Mouse (Mus musculus) megakaryocyte, embryonic 14.5 days (primary cell): ENCODE data around the gene Zfp354b. TPM values are rescaled to one million over a fixed set of nuclear protein-coding genes. Genes with fewer than 3 reads are reported as not detected.
A peak's percentile ranks its signal among the peaks of the same experiment; 100 is the strongest.

ENCODE experiments used
- H3K27me3 ChIP-seq: replicated peaks from 2 replicates; pipeline ENCODE3; 2012; ENCODE audit warnings: inconsistent platforms
- H3K36me3 ChIP-seq: replicated peaks from 2 replicates; pipeline ENCODE3; 2012; ENCODE audit warnings: low read length, inconsistent platforms, mixed read lengths
- H3K4me1 ChIP-seq: 2 replicates; pipeline ENCODE4 v1.6.1; 2012; ENCODE audit warnings: inconsistent platforms
- H3K4me3 ChIP-seq: replicated peaks from 2 replicates; pipeline ENCODE3; 2012; ENCODE audit warnings: moderate library complexity, mild to moderate bottlenecking, inconsistent platforms
- H3K9me3 ChIP-seq: 2 replicates; pipeline ENCODE4 v1.6.1; 2012; ENCODE audit warnings: inconsistent platforms
- FLI1 ChIP-seq: IDR thresholded peaks from 2 replicates; pipeline ENCODE4 v1.6.1; 2012; ENCODE audit warnings: low read length, inconsistent platforms, mixed read lengths
- GATA1 ChIP-seq: IDR thresholded peaks from 3 replicates; pipeline ENCODE4 v1.6.1; 2012; ENCODE audit warnings: mixed read lengths, low read length, inconsistent platforms, borderline replicate concordance
- polyA plus RNA-seq: library from polyadenylated mRNA; stranded (reverse); fragments of >175 nt; gene quantifications from 2 replicates; pipeline ENCODE4 v1.2.3, GENCODE M21; 2012; ENCODE audit warnings: low replicate concordance; ENCODE audit not compliant: insufficient read depth

Zfp354b gene
- not detected in 2 replicates for polyA plus RNA-seq

DNA sequence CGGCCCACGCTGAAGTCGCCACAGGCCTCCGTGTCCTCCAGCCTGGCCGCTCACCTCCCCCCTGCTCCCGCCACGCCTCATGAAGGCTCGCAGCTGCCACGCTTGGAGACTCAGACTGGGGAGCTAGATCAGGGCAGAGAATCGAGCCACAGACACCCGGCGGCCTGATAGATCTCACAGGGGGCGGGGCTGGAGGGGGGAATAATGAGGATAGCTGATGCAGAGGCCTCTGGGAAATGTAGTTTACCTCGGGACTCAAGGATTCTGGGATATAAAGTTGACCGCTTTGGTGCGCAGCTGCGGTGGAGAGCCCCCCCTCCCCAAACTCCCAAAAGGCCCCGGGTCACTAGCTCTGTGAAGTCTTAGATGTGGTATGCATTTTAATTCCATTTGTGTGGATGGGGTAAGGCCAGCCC lies at the start of gene Zfp354b:
Gene Zfp354b (minus strand): TSS at position 183 of the 416 bp plus-strand sequence.
- Histone ChIP-seq H3K9me3 (peaks cover 16% of the 10 kb centered on the region; the same call in 1 of the 2 replicates), H3K4me3 (peak within 1 kb of the TSS; percentile 92), H3K4me1 (peaks cover 10% of the 10 kb centered on the region), H3K27me3 (peaks cover 19% of the 10 kb centered on the region), H3K36me3 (no peaks in the 10 kb centered on the region)
- TF ChIP-seq GATA1 (no peak), FLI1 (no peak)

DNA sequence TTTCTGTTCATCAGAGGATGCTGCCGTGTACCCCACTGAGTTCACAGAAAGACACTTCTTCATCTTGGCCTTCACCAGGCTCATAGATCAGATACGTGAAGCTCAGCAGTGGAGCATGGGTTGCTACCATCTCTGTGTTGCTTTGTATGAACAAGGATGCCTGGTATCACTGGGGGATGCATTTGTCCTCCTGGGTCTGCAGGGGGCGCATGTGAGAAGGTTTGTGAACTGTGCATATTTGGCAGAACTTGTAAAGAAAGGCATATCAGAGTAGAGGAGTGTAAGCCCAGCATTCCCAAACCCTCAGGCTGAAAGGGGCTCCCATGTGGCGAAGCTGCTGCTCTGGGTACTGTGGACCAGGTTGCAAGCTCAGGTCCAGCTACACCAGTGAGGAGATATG lies 45.8 kb upstream of the Zfp354b start:
- no peaks in the 10 kb centered on the region for H3K4me1 ChIP-seq
- no peaks in the 10 kb centered on the region for H3K27me3 ChIP-seq
- H3K9me3 ChIP-seq: peaks cover 38% of the 10 kb centered on the region
- H3K4me3 ChIP-seq: no peak overlapping the region
- H3K36me3 ChIP-seq: no peaks in the 10 kb centered on the region
- TF ChIP-seq FLI1 (no peak), GATA1 (no peak)

DNA sequence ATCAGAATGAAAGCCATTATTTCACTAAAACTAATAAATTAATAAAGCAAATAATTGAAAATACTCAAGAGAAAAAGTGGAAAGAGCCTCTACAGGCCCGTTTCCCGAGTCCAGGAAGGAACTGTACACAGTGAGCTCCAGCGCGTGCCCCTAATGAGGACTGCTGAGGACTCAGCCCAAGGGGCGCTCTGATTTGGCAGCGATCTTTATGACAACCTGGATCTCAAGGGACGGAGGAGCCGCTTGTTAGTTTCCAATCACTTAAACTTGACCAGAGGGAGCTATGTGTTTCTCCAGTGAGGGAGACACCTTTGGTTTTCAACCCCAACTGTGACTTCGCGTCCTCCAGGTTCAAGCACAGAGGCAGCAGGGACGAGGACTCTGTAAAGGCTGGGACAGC lies 34.8 kb upstream of the Zfp354b start, which contains the start of gene Olfr1378:
Gene Olfr1378 (plus strand): TSS at position 301 of the 400 bp plus-strand sequence.
- Histone ChIP-seq H3K4me3 (no peak within 1 kb of the TSS), H3K4me1 (no peaks in the 10 kb centered on the region)

DNA sequence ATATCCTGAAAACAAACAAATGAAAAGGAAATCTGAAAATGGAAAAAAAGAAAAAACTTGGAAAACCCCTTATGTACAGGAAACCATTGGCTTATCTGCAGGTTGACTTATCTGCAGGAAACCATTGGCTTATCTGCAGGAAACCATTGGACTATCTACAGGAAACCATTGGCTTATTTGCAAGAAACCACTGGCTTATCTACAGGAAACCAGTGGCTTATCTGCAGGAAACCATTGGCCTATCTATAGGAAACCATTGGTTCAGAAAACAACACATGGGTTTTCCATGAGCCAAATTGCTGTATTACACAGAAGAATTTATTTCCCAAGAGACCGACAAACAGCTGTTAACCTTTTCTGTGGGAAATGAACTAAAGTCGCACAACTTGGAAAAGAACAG lies 33.5 kb upstream of the Zfp354b start:
- TF ChIP-seq FLI1: no peak
- TF ChIP-seq GATA1: no peak
- H3K4me1 ChIP-seq: no peaks in the 10 kb centered on the region
- H3K9me3 ChIP-seq: peaks cover 39% of the 10 kb centered on the region
- H3K27me3 ChIP-seq: no peaks in the 10 kb centered on the region
- H3K36me3 ChIP-seq: no peaks in the 10 kb centered on the region
- H3K4me3 ChIP-seq: no peak overlapping the region

More for the DNA sequence above, 34.8 kb upstream of the Zfp354b start, which contains the start of gene Olfr1378:
- no peaks in the 10 kb centered on the region for H3K27me3 ChIP-seq
- H3K9me3 ChIP-seq: peaks cover 35% of the 10 kb centered on the region
- H3K36me3 ChIP-seq: no peaks in the 10 kb centered on the region
- no peak for TF ChIP-seq FLI1
- no peak for TF ChIP-seq GATA1

DNA sequence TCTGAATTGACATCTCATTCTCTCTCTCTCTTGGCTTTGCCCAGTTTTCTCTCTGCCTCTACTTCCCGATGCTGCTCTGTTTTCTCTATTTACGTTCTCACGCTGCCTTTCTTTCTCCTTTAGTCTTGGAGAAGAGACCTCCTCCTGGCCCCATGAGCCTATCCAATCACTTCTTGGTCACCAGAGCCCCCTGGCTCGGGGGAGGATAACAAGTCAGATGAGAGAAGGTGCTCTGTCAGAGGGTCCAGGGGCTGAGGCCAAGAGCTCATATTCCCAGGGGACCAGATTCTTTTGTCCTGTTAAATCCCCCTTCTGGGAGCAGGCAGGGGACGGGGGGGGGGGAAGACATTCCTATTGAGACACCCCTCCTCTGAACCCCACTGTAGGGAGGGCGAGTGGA lies 22.2 kb upstream of the Zfp354b start, which contains the start of gene Prop1:
Gene Prop1 (minus strand): TSS at position 101 of the 400 bp plus-strand sequence.
- Histone ChIP-seq H3K4me1 (no peaks in the 10 kb centered on the region), H3K27me3 (no peaks in the 10 kb centered on the region), H3K4me3 (no peak within 1 kb of the TSS), H3K9me3 (peaks cover 43% of the 10 kb centered on the region), H3K36me3 (no peaks in the 10 kb centered on the region)
- TF ChIP-seq GATA1: no peak
- TF ChIP-seq FLI1: no peak

DNA sequence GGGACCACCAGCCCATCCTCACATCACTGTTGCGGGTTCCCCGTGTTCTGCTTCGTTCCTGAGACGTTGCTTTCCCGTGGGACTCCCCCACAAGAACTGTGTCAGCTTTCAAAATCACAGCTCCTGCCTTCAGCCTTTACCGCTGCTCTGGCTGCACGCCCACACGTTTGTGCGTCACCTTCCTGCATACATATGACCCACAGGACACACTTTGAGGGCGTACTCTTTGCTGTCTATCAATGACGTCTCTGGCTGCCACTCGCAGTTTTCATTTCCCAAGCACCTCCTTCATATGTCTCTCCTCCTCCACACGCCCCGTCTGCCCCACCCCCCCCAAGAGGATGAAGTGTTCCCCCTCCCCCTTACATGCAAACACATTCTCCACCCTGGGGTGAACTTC lies 20.9 kb upstream of the Zfp354b start:
- TF ChIP-seq FLI1: no peak
- no peak for TF ChIP-seq GATA1
- H3K4me1 ChIP-seq: no peaks in the 10 kb centered on the region
- no peaks in the 10 kb centered on the region for H3K27me3 ChIP-seq
- peaks cover 43% of the 10 kb centered on the region for H3K9me3 ChIP-seq
- H3K36me3 ChIP-seq: no peaks in the 10 kb centered on the region
- no peak overlapping the region for H3K4me3 ChIP-seq

DNA sequence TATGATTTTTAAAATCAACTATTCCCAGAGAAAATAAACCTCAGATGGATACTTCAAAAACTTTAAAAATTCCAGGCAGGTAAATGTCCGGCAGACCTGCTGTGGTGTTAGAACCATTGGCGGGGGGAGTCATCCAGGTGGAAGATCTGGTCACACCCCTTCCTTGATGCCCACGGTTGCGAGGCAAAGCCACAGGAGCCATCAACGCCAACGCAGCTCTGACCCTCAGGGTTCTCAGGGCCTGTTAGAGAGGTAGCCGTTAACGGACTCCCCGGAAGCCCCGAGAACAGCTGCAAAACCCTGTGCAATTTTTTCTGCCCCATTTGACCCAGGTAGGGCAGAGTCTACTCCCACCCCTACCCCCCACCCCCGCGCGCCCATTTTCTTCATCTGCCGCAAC lies 12.1 kb upstream of the Zfp354b start, which contains the start of gene 4933414I15Rik:
Gene 4933414I15Rik (minus strand): TSS at position 260 of the 400 bp plus-strand sequence.
- H3K9me3 ChIP-seq: peaks cover 22% of the 10 kb centered on the region
- no peaks in the 10 kb centered on the region for H3K36me3 ChIP-seq
- TF ChIP-seq FLI1 (no peak), GATA1 (no peak)
- no peaks in the 10 kb centered on the region for H3K4me1 ChIP-seq
- H3K27me3 ChIP-seq: no peaks in the 10 kb centered on the region
- H3K4me3 ChIP-seq: no peak within 1 kb of the TSS

DNA sequence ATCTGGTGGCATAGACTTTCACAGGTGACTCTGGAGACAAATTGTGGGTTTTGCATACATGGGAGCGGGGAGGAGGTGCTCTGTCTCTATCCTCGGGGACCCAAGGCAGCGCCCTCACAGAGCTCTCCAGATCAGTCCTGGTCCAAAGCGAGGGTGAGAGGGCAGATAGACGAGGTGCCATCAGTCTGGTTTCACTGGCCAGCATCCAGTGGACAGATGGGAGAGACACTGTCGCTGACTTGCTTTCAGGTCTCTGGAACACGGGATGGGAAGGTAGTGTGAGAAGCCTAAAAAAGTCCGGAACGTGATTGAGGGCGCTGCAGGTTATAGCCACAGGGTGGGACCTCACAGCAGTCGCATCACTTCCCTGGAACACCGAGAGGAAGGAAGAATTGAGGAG lies 11.0 kb upstream of the Zfp354b start:
- H3K4me1 ChIP-seq: no peaks in the 10 kb centered on the region
- TF ChIP-seq GATA1 (no peak), FLI1 (no peak)
- H3K4me3 ChIP-seq: peak overlapping the region; percentile 40
- no peaks in the 10 kb centered on the region for H3K36me3 ChIP-seq
- peaks cover 24% of the 10 kb centered on the region for H3K9me3 ChIP-seq
- no peaks in the 10 kb centered on the region for H3K27me3 ChIP-seq

DNA sequence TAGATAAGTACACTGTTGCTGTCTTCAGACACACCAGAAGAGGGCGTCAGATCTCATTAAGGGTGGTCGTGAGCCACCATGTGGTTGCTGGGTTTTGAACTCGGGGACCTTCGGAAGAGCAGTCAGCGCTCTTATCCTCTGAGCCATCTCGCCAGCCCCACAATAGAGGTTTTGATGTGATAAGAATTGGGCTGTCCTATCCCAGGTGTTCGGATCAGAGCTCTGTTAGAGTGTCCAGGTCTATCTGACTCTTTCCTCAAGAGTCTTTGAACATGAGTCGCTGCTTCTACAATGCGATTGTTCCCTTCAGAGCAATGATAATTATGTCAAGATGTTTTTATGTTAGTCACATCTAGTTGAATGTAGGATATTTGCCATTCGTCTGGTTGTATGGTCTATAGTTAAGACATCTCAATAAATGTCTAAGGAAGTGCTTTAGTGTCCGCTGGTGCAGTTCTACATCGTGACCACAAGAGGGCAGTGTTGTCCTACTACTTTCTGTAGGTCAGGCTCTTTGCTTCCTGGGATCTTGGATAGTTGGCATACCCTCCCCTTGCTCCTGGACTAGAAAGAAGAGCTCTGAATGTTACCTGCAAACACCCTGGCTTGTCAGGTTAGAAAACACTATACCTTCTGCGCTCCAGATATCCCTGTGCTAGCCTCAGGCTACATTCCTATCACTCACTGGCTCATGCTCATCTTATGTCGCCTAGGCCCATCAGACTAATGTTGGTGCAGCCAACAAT lies 8.4 kb upstream of the Zfp354b start:
- Histone ChIP-seq H3K4me1 (no peaks in the 10 kb centered on the region), H3K4me3 (no peak overlapping the region), H3K9me3 (peaks cover 29% of the 10 kb centered on the region), H3K27me3 (no peaks in the 10 kb centered on the region), H3K36me3 (no peaks in the 10 kb centered on the region)
- no peak for TF ChIP-seq FLI1
- no peak for TF ChIP-seq GATA1

DNA sequence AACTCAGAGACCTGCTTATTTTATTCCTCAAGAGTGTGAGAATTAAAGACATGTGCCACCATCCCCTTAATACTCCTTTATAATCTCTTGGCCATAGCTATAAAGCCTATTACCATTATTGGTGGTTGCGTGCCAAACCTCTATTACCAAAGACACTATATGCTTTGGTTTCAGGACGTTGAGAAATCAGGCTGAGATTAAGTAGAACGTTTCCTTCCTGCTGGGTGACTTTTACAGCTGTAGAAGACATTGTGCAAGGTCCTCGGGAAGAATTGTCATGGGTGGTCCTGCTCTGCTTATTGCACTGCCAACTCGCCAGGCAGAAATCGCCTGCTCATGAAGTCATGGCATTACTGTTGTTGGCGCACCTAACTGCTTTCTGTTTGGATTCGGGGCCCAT lies 7.0 kb upstream of the Zfp354b start:
- TF ChIP-seq GATA1 (no peak), FLI1 (no peak)
- Histone ChIP-seq H3K4me1 (no peaks in the 10 kb centered on the region), H3K9me3 (peaks cover 29% of the 10 kb centered on the region), H3K27me3 (no peaks in the 10 kb centered on the region), H3K36me3 (no peaks in the 10 kb centered on the region), H3K4me3 (no peak overlapping the region)
